Mouse (Mus musculus): ENCODE measurements at regions not wholly inside any gene's neighbourhood (a gene's known extent, or its start where the extent isn't known, plus 50 kb on each side); places are given as distances from the start of the nearest gene placed in this dataset.

DNA sequence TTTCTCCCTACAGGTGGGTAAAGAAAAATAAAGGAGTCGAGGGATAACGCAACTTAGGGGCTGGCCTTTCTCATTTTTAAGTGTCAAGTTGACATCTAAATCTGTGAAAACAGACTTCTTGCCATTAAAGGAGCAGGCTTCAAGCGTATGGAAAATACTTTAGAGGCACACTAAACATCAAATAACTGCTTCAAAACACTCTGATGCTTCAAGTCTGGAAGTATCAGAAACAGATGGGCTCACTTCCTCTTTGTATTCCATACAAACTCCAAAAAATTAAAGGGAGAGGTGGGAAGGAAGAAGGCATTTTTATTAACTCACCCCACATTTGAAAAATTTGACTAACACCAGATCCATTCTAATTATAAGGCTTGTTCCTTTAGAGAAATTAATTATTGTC, 248.0 kb upstream of the Nfe2l3 start:
- TF ChIP-seq POLR2A (IDR thresholded peaks at IDR 0.05; ENCODE audit: low read depth, low read length): no peak
- no peak for TF ChIP-seq CTCF (conservative IDR thresholded peaks at IDR 0.05; ENCODE audit: insufficient read depth, insufficient read length, low read depth, low read length)

All from kidney, adult 2 months (tissue).